Mouse (Mus musculus) adrenal gland, adult 18-20 months (tissue): ENCODE measurements around the gene Ecd. TPM values are rescaled to one million over a fixed set of nuclear protein-coding genes. Genes with fewer than 3 reads are reported as not detected.

Source experiments
- DNase-seq, 2 experiments: peaks; one replicate each; pipeline ENCODE4 v3.0.0; 2021 to 2022; ENCODE audit warnings: low spot score in 2 of 2
- long read RNA-seq, 2 experiments: library from polyadenylated mRNA; stranded (forward); transcript quantifications; one replicate each; pipeline ENCODE4 v2.0.0; 2021
- total RNA-seq, 2 experiments: library from RNA; stranded (reverse); gene quantifications; 1 replicate in 1 of 2; 2 replicates in 1 of 2; pipeline ENCODE4 v1.2.3; 2021

Ecd gene
- total RNA-seq = 10 to 100 TPM; 32.9 to 42.8 TPM
- long read RNA-seq, experiment 1, transcript Ecd-201 (14 exons, 3,132 nt) = major isoform, 46 of 51 reads
- long read RNA-seq, experiment 1, partial matches to known transcripts = 3 of 51 reads
- long read RNA-seq, experiment 1, other reads (novel, unspliced or antisense) = 2 of 51 reads
- long read RNA-seq, experiment 2, transcript Ecd-201 (14 exons, 3,132 nt) = major isoform, 47 of 64 reads
- long read RNA-seq, experiment 2, partial matches to known transcripts = 12 of 64 reads
- long read RNA-seq, experiment 2, other reads (novel, unspliced or antisense) = 5 of 64 reads

GRCm38 (mm10) chr14:20347991-20348541 lies at the start of gene Ecd, which contains the start of gene Fam149b:
TSS of gene Ecd (minus strand) at chr14:20348121.
TSS of gene Fam149b (plus strand) at chr14:20348162.
- DNase-seq = peak; percentile 85 to 87

GRCm38 (mm10) chr14:20397220-20397619 lies 49.3 kb upstream of the Ecd start:
- DNase-seq = no peak

DNA sequence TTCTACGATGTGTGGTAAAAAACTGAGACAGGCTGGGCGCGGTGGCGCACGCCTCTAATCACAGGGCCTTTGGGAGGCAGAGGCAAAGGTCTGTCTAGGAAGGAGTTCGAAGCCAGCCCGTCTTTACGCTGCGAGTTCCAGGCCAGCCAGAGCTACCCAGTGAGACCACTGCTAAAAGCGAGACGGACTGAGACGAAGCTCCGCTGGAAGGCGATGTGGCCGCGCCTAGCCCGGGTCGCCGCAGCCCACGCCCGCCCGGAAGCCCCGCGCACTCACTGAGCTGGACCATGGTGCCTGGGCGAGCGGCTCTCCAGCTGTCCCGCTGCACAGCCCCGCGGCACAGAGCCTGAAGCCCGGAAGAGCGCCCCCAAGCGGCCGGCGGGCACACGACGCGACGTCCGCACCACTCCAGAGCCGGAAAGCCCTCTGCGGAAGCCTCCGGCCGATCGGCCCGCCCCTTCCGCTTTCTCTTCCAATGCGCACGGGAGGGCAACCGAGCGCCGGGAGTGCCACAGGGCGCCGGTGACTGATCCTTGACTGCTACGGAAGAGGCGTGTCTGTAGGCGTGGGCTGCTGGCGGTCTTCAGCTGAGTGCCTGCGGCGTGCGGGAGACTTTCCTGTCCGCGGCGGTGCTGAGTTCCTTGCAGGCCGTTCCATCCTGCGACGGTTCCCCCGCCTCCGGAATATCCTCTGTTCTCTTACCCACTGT lies 45.4 kb upstream of the Ecd start, which contains the start of gene Mrps16:
Gene Mrps16 (minus strand): TSS at position 430 of the 709 bp plus-strand sequence.
- peak; percentile 84 to 85 for DNase-seq

GRCm38 (mm10) chr14:20392326-20392725 lies 44.4 kb upstream of the Ecd start:
- no peak for DNase-seq

- DNase-seq = no peak
Measured at GRCm38 (mm10) chr14:20389446-20390079, 41.6 kb upstream of the Ecd start.

GRCm38 (mm10) chr14:20388441-20389129 lies 40.7 kb upstream of the Ecd start, which contains the start of gene Dnajc9:
TSS of gene Dnajc9 (minus strand) at chr14:20388910.
- peak; percentile 94 to 97 for DNase-seq

DNA sequence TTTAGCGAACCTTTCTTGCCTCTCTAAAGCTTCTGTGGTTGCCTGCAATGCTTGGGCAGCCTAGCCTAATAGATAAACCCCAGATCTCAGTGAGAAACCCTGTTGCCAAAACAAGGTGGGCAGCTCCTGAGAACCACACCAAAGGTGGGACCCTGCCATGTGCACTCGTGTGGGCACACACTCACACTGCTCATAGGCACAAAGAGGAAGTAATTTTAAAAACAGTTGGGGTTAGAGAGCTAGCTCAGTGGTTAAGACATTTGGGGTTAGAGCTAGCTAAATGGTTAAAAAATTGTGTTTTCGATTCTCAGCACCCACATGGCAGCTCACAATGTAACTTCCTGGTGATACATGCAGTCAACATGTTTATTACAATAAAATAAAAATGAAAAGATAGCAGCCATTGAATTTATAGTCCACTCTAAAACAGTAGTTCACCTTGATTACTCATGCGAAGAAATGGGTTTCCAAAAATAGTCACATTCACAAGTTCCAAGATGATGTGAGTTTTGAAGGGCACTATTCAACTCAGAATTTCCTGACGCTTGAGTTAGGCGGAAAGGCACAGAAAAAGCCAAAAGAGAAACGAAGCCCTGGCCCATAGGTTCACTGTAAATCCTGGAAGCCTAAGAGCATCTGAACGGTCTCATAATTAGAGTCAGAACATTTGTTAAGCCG lies 32.0 kb upstream of the Ecd start:
- DNase-seq = no peak

DNA sequence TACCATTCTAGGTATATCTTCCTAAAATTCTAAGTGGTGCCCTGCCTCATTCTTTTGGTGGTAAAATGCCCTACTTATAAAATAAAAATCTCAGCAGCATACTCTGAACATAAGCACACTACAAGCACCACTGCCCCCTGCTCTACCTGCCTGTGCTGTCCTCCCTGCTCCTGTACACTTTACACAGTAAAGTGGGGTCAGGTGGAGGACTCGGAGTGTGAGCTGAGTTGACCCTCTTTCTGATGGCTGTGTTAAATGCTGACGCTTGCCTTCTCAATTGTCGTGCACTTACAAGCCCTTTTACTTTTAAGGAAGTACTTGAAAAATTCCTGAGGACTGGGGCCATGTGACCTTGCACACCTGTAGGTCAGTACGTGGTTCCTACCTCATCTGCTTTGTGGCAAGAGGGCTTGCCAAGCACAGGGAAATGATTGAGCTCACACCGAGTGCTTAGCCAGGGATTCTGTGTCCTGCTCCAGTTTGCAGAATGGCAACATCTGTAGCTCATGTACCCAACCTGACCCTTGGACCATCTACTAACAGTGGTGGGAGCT lies 31.2 kb upstream of the Ecd start:
- DNase-seq = no peak

DNA sequence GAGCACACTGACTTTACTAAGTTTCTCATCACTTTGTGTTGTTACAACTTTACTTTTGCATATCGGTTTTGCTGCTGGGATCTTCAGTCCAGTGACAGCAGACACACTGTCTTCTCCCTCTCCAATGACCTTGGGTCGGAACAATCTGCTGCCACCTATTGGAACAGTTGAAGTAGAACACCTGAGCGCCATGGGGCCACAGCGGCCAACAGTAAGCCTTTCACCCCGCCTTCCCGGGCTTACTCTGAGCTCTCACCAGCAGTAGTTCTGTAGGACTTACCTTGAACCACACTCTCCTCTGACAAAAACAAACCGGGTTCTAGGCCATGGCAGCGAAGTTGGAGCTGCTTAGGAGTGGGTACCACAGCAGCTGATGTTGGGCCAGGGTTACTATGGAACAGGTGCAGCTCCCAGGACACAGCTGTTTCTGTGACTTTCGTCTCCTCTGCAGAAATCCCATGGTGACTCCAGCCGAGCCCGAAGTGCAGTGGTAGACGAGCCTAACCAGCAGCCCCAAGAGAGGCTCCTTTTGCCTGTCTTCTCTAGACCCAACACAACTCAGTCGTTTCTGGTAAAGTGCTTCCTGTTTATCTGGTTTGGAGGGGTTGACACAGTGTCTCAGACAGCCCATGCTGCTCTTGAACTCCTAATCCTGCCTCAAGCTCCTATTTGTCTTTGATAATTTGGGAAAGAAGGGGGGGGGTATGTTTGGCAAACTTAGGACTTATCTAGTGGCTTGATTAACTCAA lies 30.6 kb upstream of the Ecd start:
- DNase-seq = no peak

DNA sequence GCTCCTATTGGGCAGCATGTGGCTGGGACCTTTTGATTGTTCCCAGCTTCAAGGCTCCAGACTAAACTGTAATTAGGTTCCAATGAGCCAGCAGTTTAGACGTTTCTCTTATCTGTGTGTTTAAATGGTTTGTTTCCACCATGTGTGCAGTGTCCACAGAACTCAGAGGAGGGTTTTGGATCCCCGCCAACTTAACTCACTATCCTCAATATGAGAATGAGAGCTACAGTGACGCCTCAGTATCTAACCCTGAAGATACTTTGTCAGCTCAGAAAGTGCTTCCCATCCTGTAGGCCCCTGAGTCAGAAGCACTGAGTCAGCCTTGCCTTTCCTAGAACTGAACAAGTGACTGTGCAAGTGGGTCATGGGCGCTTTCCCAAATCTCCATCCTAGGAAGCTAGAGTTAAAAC lies 29.2 kb upstream of the Ecd start:
- DNase-seq = peak in 1 of 2 experiments; percentile 42

- no peak for DNase-seq
Measured at GRCm38 (mm10) chr14:20371854-20372253, 23.9 kb upstream of the Ecd start.

DNA sequence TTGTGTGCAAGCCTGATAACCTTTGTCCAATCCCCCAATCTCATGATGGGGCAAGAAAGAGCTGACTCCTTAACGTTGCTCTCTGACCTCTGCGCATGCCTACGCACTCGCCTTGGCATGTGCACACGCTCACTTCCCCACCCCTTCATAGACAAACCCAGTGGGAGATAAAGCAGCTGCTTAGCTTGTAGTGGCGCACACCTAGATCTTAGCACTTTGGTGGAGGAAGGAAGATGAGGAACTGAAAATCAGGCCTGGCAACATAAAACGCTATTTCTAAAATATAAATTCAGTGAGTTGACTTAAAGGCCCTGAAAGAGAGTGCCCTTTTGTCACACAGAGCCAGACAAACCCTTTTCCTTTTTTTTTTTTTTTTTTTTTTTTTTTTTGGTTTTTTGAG lies 22.9 kb upstream of the Ecd start:
- DNase-seq = no peak

DNA sequence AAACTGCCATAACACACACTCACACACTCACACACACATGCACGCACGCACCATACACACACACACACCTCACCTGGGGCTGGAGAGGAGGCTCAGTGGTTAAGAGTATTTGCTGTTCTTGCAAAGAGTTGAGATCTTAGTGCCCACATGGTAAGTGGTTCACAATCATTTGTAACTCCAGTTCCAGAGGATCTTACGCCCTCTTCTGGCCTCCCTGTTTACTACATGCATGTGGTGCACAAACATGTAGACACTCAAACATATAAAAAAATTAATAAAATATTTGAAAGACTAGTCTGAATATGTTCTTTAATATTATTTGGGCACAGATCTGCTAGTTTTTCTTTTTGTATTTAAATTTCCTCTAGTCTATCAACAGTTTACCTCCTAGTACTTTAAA lies 20.4 kb upstream of the Ecd start:
- no peak for DNase-seq

GRCm38 (mm10) chr14:20363230-20363629 lies 15.3 kb upstream of the Ecd start:
- no peak for DNase-seq

- no peak for DNase-seq
Measured at GRCm38 (mm10) chr14:20347441-20347990, 405 bp downstream of the Ecd start.

DNA sequence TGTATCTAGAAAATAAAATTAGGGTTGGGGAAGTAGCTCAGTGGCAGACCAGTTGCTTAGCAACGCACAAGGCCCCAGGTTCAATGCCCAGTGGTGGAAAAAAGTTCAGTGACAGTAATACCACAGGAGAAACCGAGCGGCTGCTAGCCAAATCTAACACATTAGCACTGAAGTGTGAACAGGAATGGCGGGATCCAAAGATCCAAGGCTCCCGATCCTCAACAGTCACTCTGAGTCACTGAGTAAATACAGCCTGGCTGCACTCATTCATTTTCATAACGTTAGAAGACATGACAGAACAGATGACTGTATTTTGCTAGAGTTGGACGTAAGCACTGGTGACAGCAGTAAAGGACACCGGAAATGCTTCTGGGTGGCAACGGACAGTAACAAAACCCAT lies 2.0 kb downstream of the Ecd start:
- no peak for DNase-seq

- DNase-seq = no peak
Measured at GRCm38 (mm10) chr14:20340866-20341265, 7.1 kb downstream of the Ecd start.

DNA sequence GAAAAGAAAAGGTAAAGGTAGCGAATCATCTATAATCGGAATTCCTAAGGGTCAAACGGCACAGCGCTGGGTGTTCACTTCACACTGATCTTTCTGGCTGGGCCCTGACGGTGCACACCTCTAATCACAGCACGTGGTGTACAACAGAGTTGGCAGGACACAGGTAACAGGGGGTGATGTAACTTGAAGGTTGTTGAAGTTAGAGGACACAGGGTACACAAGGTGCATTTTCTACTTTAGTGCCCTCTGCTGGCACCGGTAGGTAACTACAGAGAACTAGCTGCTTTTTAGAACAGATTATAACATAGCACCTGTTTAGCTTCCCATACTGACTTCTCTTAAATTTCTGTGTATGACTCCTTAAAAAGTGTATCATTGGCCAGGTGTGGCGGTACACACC lies 7.8 kb downstream of the Ecd start:
- peak in 1 of 2 experiments; percentile 19 for DNase-seq

DNA sequence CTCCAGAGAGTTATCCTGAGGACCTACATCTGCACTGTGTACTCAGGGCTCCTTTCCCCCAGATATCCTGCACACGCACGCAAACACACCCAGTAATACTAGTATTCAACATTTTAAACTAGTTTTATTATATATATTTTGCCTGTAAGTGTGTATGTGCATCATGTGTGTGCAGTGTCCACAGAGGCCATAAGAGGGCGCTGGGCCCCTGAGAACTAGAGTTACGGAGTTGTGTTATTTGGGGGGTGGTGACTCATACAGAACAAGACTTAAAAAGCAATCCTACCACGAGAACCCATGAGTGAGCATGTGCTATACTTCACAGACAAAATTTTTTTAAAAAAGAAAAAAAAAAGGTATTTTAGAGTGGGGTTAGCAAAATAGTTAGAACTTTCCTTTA lies 8.5 kb downstream of the Ecd start:
- DNase-seq = no peak
